Mouse (Mus musculus) cerebellum, postnatal 4 days (tissue): Measurements from ENCODE around the gene Nipal1.
A peak's percentile ranks its signal among the peaks of the same experiment; 100 is the strongest.

Source experiments
- DNase-seq, 2 experiments: peaks; one replicate each; pipeline ENCODE4 v3.0.0; 2022; ENCODE audit warnings: low spot score in 2 of 2, mixed read lengths in 1 of 2

Gene Nipal1

GRCm38 (mm10) chr5:72647418-72647907, at the start of gene Nipal1:
Nipal1 (plus strand) TSS chr5:72647795.
- peak in 1 of 2 experiments; percentile 25 for DNase-seq

- DNase-seq, result no peak
These were observed 46.6 kb upstream of the Nipal1 start for GRCm38 (mm10) chr5:72601006-72601405.

- no peak for DNase-seq
These were observed 44.5 kb upstream of the Nipal1 start for GRCm38 (mm10) chr5:72603138-72603537.

GRCm38 (mm10) chr5:72617413-72617812, 30.2 kb upstream of the Nipal1 start:
- DNase-seq, result no peak

GRCm38 (mm10) chr5:72621022-72621421, 26.6 kb upstream of the Nipal1 start:
- no peak for DNase-seq

GRCm38 (mm10) chr5:72630026-72630425, 17.6 kb upstream of the Nipal1 start:
- DNase-seq, result no peak

- DNase-seq, result no peak
These were observed 12.8 kb upstream of the Nipal1 start for GRCm38 (mm10) chr5:72634791-72635271.

GRCm38 (mm10) chr5:72636122-72636521, 11.5 kb upstream of the Nipal1 start:
- no peak for DNase-seq

- no peak for DNase-seq
These were observed 11.0 kb upstream of the Nipal1 start for GRCm38 (mm10) chr5:72636576-72636975.

GRCm38 (mm10) chr5:72640072-72640471, 7.5 kb upstream of the Nipal1 start:
- no peak for DNase-seq

- DNase-seq, result no peak
These were observed 3.9 kb upstream of the Nipal1 start for GRCm38 (mm10) chr5:72643655-72644054.

GRCm38 (mm10) chr5:72644175-72644574, 3.4 kb upstream of the Nipal1 start, which contains the start of gene Cnga1:
Cnga1 (minus strand) TSS chr5:72644275.
- no peak for DNase-seq

- DNase-seq, result no peak
These were observed 1.5 kb upstream of the Nipal1 start for GRCm38 (mm10) chr5:72646131-72646530.

- DNase-seq, result no peak
These were observed 599 bp upstream of the Nipal1 start for GRCm38 (mm10) chr5:72646996-72647395.

- no peak for DNase-seq
These were observed 482 bp downstream of the Nipal1 start for GRCm38 (mm10) chr5:72647958-72648595.

GRCm38 (mm10) chr5:72648987-72649735, 1.6 kb downstream of the Nipal1 start:
- DNase-seq, result no peak

- no peak for DNase-seq
These were observed 5.6 kb downstream of the Nipal1 start for GRCm38 (mm10) chr5:72653068-72653674.

- DNase-seq, result no peak
These were observed 8.7 kb downstream of the Nipal1 start for GRCm38 (mm10) chr5:72656270-72656791.

GRCm38 (mm10) chr5:72658375-72658774, 10.8 kb downstream of the Nipal1 start:
- no peak for DNase-seq

GRCm38 (mm10) chr5:72661051-72661781, 13.6 kb downstream of the Nipal1 start:
- no peak for DNase-seq

GRCm38 (mm10) chr5:72664126-72664525, 16.5 kb downstream of the Nipal1 start:
- DNase-seq, result no peak
